Mouse (Mus musculus) MEL (cell line): Measurements from ENCODE around the gene Sult6b2. TPM values are rescaled to one million over a fixed set of nuclear protein-coding genes. Genes with fewer than 3 reads are reported as not detected.

ENCODE experiments used
- DNase-seq: peaks from one replicate; pipeline ENCODE4 v3.0.0; 2011; ENCODE audit warnings: low read depth, low spot score
- H3K27ac ChIP-seq: 2 replicates; pipeline ENCODE4 v1.5.1; 2012; ENCODE audit warnings: low read depth, mild to moderate bottlenecking, control low read depth, low read length, moderate library complexity; ENCODE audit not compliant: control insufficient read depth
- H3K27me3 ChIP-seq, 2 experiments: fragments of 150-350 bp in 1 of 2; sonication (generic) in 1 of 2; 2 replicates each; pipeline ENCODE4 v1.6.1; 2012; ENCODE audit warnings: low read length in 2 of 2, mild to moderate bottlenecking in 2 of 2, improper control_type of control experiment in 1 of 2, moderate library complexity in 1 of 2; ENCODE audit not compliant: insufficient read depth in 2 of 2, control insufficient read depth in 1 of 2
- H3K36me3 ChIP-seq, 2 experiments: 2 replicates each; pipeline ENCODE4 v1.6.1; 2012 to 2014; ENCODE audit warnings: low read length in 2 of 2, improper control_type of control experiment in 1 of 2, inconsistent platforms in 1 of 2, mild to moderate bottlenecking in 1 of 2; ENCODE audit not compliant: insufficient read depth in 2 of 2, control insufficient read depth in 1 of 2
- H3K4me1 ChIP-seq, 2 experiments: fragments of 150-350 bp in 1 of 2; sonication (generic) in 1 of 2; 2 replicates each; pipeline ENCODE4 v1.6.1; 2012; ENCODE audit warnings: low read length in 2 of 2, improper control_type of control experiment in 1 of 2, mild to moderate bottlenecking in 1 of 2; ENCODE audit not compliant: insufficient read depth in 2 of 2, control insufficient read depth in 1 of 2
- H3K4me3 ChIP-seq, 2 experiments: fragments of 150-350 bp in 1 of 2; sonication (generic) in 1 of 2; 2 replicates each; pipeline ENCODE4 v1.5.1; 2012; ENCODE audit warnings: low read depth in 2 of 2, low read length in 2 of 2, mild to moderate bottlenecking in 2 of 2, moderate library complexity in 2 of 2, control low read depth in 1 of 2, improper control_type of control experiment in 1 of 2; ENCODE audit not compliant: control insufficient read depth in 1 of 2, insufficient read depth in 1 of 2
- H3K79me2 ChIP-seq: 2 replicates; pipeline ENCODE4 v1.6.1; 2012; ENCODE audit warnings: mild to moderate bottlenecking, low read length, moderate library complexity; ENCODE audit not compliant: control insufficient read depth, poor library complexity, insufficient read depth
- H3K9ac ChIP-seq: 2 replicates; pipeline ENCODE4 v1.6.1; 2012; ENCODE audit warnings: low read depth, mild to moderate bottlenecking, control low read depth, low read length, moderate library complexity; ENCODE audit not compliant: control insufficient read depth, poor library complexity, severe bottlenecking
- H3K9me3 ChIP-seq: fragments of 150-350 bp; sonication (generic); replicated peaks from 2 replicates; pipeline ENCODE4 v1.6.1; 2012; ENCODE audit warnings: mild to moderate bottlenecking, low read length, improper control_type of control experiment, moderate library complexity; ENCODE audit not compliant: insufficient read depth
- BHLHE40 ChIP-seq: IDR thresholded peaks from 2 replicates; pipeline ENCODE4 v1.6.1; 2012; ENCODE audit warnings: low read depth, mild to moderate bottlenecking, inconsistent platforms, low read length, improper control_type of control experiment, borderline replicate concordance
- CHD1 ChIP-seq: IDR thresholded peaks from 2 replicates; pipeline ENCODE4 v1.6.1; 2012; ENCODE audit warnings: low read depth, mild to moderate bottlenecking, inconsistent platforms, low read length, improper control_type of control experiment
- CTCF ChIP-seq, 3 experiments: IDR thresholded peaks in 2 of 3; conservative IDR thresholded peaks in 1 of 3; 2 replicates each; pipeline ENCODE4 v1.5.1; 2011 to 2012; ENCODE audit warnings: low read length in 3 of 3, low read depth in 2 of 3, mild to moderate bottlenecking in 2 of 3, improper control_type of control experiment in 1 of 3, inconsistent platforms in 1 of 3, mixed read lengths in 1 of 3, moderate library complexity in 1 of 3; ENCODE audit not compliant: control insufficient read depth in 1 of 3, insufficient read depth in 1 of 3, poor library complexity in 1 of 3, severe bottlenecking in 1 of 3
- ELF1 ChIP-seq: IDR thresholded peaks from 2 replicates; pipeline ENCODE4 v1.6.1; 2014; ENCODE audit warnings: low read depth, mild to moderate bottlenecking, inconsistent platforms, low read length, improper control_type of control experiment, moderate library complexity
- JUND ChIP-seq: IDR thresholded peaks from 2 replicates; pipeline ENCODE4 v1.6.1; 2011; ENCODE audit warnings: low read depth, mild to moderate bottlenecking, improper control_type of control experiment, low read length
- KAT2A ChIP-seq: conservative IDR thresholded peaks from 2 replicates; pipeline ENCODE4 v1.6.1; 2012; ENCODE audit warnings: low read depth, low read length, improper control_type of control experiment, inconsistent platforms
- MAFK ChIP-seq: IDR thresholded peaks from 2 replicates; pipeline ENCODE4 v1.6.1; 2011; ENCODE audit warnings: low read depth, mild to moderate bottlenecking, low read length, improper control_type of control experiment, borderline replicate concordance
- MAZ ChIP-seq: IDR thresholded peaks from 2 replicates; pipeline ENCODE4 v1.6.1; 2012; ENCODE audit warnings: low read depth, mild to moderate bottlenecking, inconsistent platforms, low read length, improper control_type of control experiment
- MYB ChIP-seq: IDR thresholded peaks from 2 replicates; pipeline ENCODE4 v1.6.1; 2011; ENCODE audit warnings: mild to moderate bottlenecking, low read depth, low read length, improper control_type of control experiment
- MYC ChIP-seq: IDR thresholded peaks from 2 replicates; pipeline ENCODE4 v1.6.1; 2011; ENCODE audit warnings: low read depth, mild to moderate bottlenecking, low read length, improper control_type of control experiment, moderate library complexity
- NELFE ChIP-seq: IDR thresholded peaks from 2 replicates; pipeline ENCODE4 v1.6.1; 2011; ENCODE audit warnings: low read depth, low read length, improper control_type of control experiment
- RCOR1 ChIP-seq: IDR thresholded peaks from 2 replicates; pipeline ENCODE4 v1.6.1; 2012; ENCODE audit warnings: low read depth, mild to moderate bottlenecking, inconsistent platforms, low read length, improper control_type of control experiment
- TBP ChIP-seq: IDR thresholded peaks from 2 replicates; pipeline ENCODE4 v1.8.0; 2011; ENCODE audit warnings: low read depth, low read length, improper control_type of control experiment
- UBTF ChIP-seq: IDR thresholded peaks from 2 replicates; pipeline ENCODE4 v1.6.1; 2012; ENCODE audit warnings: low read depth, mild to moderate bottlenecking, inconsistent platforms, low read length, improper control_type of control experiment, moderate library complexity, borderline replicate concordance; ENCODE audit not compliant: insufficient read depth
- ZC3H11A ChIP-seq: IDR thresholded peaks from 2 replicates; pipeline ENCODE4 v1.6.1; 2012; ENCODE audit warnings: low read depth, mild to moderate bottlenecking, inconsistent platforms, low read length, improper control_type of control experiment
- ZKSCAN1 ChIP-seq: IDR thresholded peaks from 2 replicates; pipeline ENCODE4 v1.6.1; 2012; ENCODE audit warnings: low read depth, mild to moderate bottlenecking, inconsistent platforms, low read length, improper control_type of control experiment, moderate library complexity
- ZNF384 ChIP-seq: IDR thresholded peaks from 2 replicates; pipeline ENCODE4 v1.6.1; 2012; ENCODE audit warnings: low read depth, mild to moderate bottlenecking, inconsistent platforms, low read length, improper control_type of control experiment
- polyA plus RNA-seq, 2 experiments: library from polyadenylated mRNA; stranded (reverse) in 1 of 2; unstranded in 1 of 2; fragments of >175 nt in 1 of 2; fragments of >200 nt in 1 of 2; gene quantifications; 2 replicates each; pipeline versions ENCODE4 v1.2.1 to v1.2.4; 2012; ENCODE audit warnings: low replicate concordance in 2 of 2, low read depth in 1 of 2; ENCODE audit not compliant: insufficient read length in 2 of 2, insufficient read depth in 1 of 2, missing spikeins in 1 of 2
- total RNA-seq: library from RNA; depleted of rRNA; stranded (reverse); fragments of 300-350 nt; gene quantifications from 2 replicates; pipeline ENCODE4 v1.2.3, GENCODE M21; 2012

Sult6b2 gene
- total and polyA plus RNA-seq, 3 experiments, result 0.07 TPM; not detected in 2

DNA sequence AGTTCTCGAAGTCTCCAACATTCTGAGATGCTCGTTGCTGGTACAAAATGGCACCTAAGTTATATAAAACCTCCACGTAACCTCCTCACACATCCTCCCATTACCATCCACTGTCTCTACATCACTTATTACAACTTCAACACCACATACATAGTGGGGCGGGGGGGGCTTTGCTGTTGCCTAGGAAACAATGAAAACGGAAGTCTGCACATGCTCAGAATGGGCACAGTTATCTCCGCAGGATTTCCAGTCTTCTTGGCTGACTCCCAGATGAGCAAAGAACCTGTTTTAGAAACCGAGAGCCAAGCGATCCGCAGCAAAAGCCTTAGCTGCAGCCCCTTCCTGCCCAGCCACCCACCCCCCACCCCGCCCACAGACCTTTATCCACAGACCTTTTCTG is 14.6 kb downstream of the Sult6b2 start:
- H3K9me3 ChIP-seq, result no peaks in the 10 kb centered on the region
- H3K4me1 ChIP-seq, result no peaks in the 10 kb centered on the region
- H3K79me2 ChIP-seq, result no peaks in the 10 kb centered on the region
- no peak overlapping the region for H3K9ac ChIP-seq
- no peak for TF ChIP-seq MAZ
- no peak for TF ChIP-seq BHLHE40
- no peak for TF ChIP-seq CTCF (IDR thresholded peaks at IDR 0.05 in 2 of 3, conservative IDR thresholded peaks at IDR 0.05 in 1 of 3; ENCODE audit: control insufficient read depth in 1 of 3, insufficient read depth in 1 of 3, low read depth in 2 of 3, low read length in 3 of 3, poor library complexity in 1 of 3, severe bottlenecking in 1 of 3)
- no peak for TF ChIP-seq RCOR1
- no peak for TF ChIP-seq ZKSCAN1
- no peak for TF ChIP-seq ZNF384
- no peak for TF ChIP-seq KAT2A
- no peak for TF ChIP-seq MYC
- TF ChIP-seq NELFE, result no peak
- TF ChIP-seq MAFK, result no peak
- TF ChIP-seq CHD1, result no peak
- no peak for TF ChIP-seq ZC3H11A
- no peak for TF ChIP-seq TBP
- no peak for TF ChIP-seq MYB
- TF ChIP-seq JUND, result no peak
- no peak for TF ChIP-seq UBTF
- no peak for TF ChIP-seq ELF1
- TF ChIP-seq, all 39 proteins: peak for 0
- no peak overlapping the region for H3K27ac ChIP-seq
- H3K4me3 ChIP-seq, result no peak overlapping the region
- H3K36me3 ChIP-seq, result no peaks in the 10 kb centered on the region
- DNase-seq, result no peak
- H3K27me3 ChIP-seq, result no peaks in the 10 kb centered on the region; a peak in 1 of 4 replicates

DNA sequence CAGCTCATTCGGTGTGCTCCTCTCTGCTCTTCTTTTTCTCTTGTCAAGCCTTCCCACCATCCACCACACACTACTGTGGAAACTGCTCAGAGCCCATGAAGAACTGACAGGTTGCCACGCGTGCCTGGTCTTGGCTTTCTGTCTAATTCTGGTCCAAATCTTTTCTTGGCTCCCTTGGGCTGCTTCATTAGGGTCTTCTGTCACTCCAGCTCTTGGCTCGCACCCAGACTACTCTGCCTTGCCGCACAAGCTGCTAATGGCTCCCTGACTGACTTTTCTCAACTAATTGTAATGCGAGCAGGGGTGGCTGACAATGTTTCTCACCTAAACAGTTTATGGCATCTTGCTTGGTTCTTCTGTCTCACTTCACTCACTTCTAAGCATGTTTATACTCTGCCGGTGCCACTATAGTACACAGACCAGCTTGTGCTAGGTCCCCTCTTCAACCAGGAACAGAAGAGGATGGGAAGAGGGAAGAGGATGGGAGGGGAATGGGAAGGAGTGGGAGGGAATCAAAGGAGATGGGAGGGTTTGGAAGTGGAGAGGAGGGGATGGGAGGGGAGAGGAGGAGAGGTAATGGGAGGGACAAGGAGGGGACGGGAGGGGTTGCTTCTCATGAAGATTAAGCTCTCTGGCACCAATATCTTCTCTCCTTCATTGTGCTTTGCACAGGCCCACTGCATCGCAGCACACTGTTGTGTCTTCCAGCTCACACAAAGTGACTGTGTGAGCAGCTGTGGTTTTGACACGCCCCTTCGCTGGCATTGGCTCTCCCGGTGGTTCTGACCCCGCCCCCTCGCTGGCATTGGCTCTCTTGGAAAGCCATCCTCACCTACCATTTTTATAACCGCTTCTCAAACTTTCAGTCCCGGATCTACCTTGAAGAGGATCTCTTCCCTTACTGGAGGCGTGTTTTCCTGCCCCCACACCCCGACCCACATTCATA is 16.0 kb downstream of the Sult6b2 start:
- peak; percentile 60 for DNase-seq
- TF ChIP-seq UBTF, result no peak

More for the DNA sequence above, 16.0 kb downstream of the Sult6b2 start:
- Histone ChIP-seq H3K4me3 (no peak overlapping the region), H3K9ac (no peak overlapping the region), H3K27me3 (no peaks in the 10 kb centered on the region), H3K79me2 (no peaks in the 10 kb centered on the region), H3K9me3 (no peaks in the 10 kb centered on the region), H3K27ac (no peak overlapping the region), H3K36me3 (no peaks in the 10 kb centered on the region), H3K4me1 (peaks cover 0 to under 1% of the 10 kb centered on the region in 2 experiments; a peak in 1 of 4 replicates)
